Mouse (Mus musculus) megakaryocyte, adult 5-6 weeks (primary cell): Measurements from ENCODE around the gene Rad51b. TPM values are rescaled to one million over a fixed set of nuclear protein-coding genes. Genes with fewer than 3 reads are reported as not detected.

Source experiments
- ATAC-seq: 2 replicates; pipeline ENCODE4 v1.8.0; 2016; ENCODE audit warnings: mild to moderate bottlenecking, inconsistent platforms; ENCODE audit not compliant: poor library complexity, severe bottlenecking
- total RNA-seq, 2 experiments: library from RNA; stranded (forward) in 1 of 2; stranded (reverse) in 1 of 2; fragments of 153-499, 151-499 nt in 1 of 2; fragments of 221-1000, 200-1000 nt in 1 of 2; gene quantifications; 2 replicates each; pipeline versions ENCODE4 v1.2.3 to v1.2.4; 2015 to 2017

The Rad51b gene
- total RNA-seq, 2 experiments from 2014 or later, result 3.2 to 7.1 TPM

DNA sequence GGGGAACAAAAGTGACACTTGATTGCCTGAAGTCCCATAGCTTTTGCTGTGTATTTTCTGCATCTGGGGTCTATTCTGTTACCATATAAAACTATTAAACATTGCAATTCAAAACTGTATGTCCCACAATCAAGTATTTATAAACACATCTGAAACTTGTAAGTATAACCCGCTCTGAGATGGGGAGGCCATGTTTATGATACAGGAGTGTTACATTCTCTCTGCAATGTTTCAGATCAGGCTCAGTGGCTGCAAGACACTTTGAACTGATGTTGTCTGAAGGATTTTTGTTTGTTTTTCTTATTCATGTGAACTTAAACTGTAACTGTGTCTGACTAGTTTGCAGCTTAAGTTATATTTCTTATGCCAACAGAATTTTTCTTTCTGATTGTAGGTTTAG is 80.3 kb downstream of the Rad51b start:
- ATAC-seq, result no peak

DNA sequence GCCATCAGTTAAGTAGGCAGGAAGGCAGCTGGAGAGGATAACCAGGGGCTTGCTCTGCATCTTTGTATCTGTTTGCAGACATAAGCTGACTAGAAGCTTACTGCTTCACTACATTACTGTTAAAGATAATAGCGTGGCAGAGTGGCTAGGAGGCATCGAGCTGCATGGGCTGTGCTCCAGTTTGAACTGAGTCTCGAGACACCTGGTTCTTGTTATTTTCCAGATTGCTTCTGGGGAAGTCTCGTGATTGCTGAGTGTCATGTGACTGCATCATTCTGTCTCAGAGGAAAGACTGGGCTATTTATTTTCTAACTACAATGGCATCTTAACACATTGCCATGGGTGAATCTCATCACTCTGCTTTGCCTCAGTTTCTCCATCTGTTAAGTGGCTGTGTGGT is 80.8 kb downstream of the Rad51b start:
- no peak for ATAC-seq

DNA sequence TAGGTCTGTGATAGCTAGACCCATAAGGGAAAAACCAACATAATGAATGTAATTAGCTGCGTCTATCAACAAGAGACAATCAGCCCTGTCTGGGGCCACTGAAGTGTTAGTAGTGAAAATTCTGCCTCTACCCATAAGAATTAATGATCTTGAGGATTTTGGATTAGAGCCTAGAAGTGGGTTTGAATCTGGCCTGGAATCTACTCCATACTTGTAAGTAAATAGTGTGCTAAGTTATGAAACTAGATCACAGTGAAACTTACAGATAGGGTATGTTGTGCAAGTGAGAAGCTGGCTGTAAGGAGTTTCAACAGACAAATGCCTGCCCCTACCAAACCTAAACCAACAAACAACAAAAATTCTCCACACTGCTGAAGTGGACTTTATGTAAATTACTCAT is 83.1 kb downstream of the Rad51b start:
- no peak for ATAC-seq

DNA sequence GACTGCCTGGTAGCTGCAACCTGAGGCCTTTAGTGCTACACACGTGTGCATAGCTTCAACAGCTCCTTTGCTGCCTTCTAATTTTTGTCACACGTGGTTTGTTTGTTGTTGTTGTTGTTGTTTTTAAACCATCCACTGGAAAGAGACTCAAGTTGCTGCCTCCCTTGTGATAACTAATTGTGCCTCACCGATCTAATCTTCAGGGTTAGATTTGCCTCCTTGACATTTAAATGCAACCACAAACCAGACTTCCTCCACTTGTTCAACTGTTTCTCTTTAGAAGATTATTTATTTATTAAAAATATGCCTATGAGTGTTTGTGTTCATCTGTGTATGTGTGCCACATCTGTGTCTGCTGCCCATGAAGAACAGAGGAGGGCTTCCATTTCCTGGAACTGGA is 84.4 kb downstream of the Rad51b start:
- no peak for ATAC-seq

DNA sequence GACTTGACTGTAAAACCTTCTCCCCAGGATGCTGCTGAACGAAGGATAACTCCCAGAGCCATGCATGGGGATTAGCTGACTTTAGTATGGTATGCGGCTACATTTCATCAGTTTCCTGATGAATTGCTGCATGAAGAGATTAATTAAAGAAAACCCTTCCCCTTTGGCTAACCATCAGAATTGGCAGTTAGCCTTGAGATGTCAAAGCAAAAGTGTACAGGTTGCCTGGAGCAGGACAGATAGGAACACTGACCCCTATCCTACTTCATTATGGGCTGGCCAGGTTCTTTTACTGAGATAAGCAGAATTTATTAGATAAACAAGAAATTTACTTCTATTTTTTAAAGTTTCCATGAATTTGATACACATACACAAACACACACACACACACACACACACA is 85.3 kb downstream of the Rad51b start:
- no peak for ATAC-seq

DNA sequence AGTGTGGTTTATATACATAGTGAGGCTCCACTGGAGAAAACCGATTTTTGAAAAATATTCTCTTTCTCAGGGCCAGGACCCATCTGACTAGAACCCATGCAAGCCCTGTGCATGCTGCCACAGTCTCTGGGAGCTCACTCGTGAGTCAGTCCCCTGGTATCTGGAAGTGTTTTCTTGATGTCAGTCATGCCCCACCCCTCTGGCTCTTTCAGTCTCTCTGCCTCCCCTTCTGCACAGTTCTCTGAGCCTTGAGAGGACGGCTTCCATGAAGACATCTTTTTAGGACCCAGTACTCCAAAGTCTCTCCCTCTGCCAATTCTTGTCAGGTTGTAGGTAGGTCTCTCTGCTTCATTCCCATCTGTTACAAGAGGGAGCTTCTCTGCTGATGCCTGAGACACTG is 86.5 kb downstream of the Rad51b start:
- ATAC-seq, result no peak

DNA sequence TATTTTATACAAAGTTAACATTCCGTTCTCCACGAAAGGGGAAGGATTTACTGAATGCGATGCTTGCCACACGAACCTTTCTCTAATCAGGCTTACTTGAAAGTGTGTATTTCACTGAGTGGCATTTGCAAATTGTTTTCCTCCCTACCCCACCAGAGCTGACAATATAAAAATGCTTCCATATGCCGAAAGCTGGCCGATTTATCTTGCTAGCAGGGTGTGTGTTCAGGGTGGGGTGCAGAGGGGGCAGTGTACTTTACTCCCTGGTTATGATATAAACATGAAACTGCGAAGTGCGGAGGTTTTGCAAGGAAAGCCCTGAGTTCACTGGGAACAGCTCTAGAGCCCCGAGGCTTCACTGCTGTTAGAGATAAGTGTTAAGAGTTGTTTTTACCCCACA is 87.7 kb downstream of the Rad51b start:
- no peak for ATAC-seq

DNA sequence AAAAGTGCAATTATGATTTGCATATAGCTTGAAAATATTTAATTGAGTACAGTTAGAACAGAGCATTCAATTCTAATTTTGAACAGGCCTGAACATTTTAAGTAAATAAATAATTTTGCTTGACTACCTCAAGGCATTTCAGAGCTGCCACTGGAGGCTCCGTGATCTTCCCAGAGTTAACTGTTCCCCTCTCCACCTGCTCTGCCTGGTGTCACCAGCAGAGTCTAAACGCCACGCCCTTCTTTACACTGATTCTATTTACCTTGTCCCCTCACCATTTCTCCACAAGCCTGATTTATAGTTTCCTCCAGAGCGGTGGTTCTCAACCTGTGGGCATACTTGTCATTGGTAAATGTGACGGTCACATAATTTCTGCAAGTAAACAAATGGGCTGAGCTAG is 88.1 kb downstream of the Rad51b start:
- ATAC-seq, result no peak

DNA sequence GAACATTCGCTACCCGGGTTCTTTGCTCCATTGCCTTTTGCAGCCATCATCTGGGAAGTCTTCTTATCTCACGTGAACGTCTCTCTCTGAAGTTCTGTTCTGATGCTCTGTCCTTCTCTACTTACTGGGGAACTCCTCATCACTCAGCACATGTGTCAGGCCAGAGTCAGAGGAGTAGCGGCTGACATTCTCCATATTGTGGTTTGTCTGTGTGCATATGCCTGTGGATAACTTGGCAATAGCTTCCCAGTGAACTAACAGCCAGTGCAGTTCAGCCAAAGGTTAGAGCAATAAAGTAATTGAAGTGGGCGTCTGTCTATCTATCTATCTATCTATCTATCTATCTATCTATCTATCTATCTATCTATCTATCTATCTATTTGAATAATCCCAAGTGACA is 90.8 kb downstream of the Rad51b start:
- ATAC-seq, result no peak

DNA sequence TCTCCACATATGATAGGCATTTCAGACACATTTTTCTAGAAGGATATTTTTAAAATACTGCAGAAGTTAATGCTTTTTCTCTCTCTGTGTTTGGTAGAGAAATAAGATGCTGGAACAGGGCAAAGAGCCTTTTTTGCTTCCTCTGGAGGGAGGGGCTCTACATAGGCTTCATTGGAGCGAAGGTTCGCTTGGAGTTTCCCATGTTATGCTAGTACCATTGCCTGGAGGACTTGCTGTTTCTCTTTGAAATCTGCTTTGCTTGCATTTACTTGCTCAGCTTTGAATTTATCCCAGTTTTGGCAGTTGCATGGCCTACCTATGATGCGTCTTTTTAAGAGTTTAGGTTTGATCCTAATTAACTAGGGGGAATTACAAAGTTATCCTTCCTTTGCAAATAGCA is 92.2 kb downstream of the Rad51b start:
- no peak for ATAC-seq

DNA sequence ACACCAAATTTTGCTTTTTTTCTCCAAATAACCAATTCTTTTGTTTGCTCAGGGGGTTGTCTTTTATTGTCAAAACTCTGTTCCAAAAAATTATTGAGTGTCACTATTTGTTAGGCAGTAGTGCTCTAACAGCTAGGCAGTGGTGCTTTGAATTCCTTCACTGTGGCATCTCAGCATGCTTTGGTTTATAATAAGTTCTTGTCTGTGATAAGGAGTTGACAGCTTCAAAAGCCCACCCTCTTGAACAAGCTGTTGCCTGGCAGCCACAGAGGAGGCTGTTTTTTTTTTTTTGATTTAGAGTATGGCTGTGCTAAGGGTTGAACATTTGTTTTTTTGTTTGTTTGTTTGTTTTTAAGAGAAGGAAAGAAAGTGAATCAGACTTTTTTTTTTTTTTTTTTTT is 92.9 kb downstream of the Rad51b start:
- ATAC-seq, result no peak

DNA sequence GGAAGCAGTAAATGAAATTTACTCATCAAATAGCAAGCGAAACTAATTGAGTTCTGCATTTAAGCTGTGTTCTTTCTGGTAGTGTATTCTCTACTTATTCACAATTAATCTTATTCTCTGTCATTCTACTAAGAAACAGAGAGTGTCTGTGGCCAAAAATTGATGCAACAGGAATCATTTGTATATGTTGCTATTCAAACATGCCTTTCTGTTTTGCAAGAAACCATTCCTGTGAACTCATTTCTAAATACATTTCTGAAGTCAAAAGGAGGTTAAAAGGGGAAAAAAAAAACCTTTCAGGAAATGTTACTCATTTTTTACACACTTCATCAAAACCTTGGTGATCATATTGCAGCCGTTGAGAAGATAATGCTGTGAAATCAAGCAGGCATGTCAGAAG is 96.6 kb downstream of the Rad51b start:
- no peak for ATAC-seq

DNA sequence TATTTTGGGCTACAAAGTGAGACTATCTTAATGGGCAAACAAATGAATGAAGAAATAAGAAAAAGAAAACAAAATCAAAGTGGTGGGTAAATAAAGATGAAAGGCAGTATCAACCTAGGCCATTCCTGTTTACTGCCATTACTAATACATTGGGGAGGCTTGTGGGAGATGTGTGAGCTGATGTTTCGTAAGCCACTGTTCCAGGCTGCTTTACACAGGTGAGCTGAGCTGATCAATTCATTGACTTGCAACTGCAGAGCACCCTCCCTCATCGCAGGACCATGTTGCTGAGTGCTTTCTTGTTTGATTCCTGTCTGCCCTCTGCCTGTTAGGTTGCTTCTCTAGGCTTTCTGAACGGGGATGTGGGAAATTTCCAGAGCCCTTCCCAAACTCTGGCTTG is 106.9 kb downstream of the Rad51b start:
- no peak for ATAC-seq

DNA sequence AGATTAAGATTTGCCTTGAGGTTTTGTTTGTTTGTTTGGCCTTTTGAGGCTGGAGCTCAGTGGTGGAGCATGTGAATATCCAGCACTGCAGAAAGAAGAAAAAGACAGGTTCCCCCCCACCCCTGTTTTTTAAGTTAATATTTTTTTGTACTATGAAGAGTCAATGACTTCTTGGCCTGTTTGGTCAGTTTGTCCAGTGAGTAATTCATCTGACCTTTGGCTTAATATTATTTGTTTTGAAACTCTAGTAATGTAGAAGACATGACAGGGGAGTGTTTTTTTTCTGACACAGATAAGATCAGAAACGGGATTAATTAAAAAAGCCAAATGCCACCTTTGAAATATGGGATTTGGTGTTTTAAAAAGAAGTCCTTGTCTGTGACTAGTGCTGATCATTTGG is 107.4 kb downstream of the Rad51b start:
- ATAC-seq, result no peak

DNA sequence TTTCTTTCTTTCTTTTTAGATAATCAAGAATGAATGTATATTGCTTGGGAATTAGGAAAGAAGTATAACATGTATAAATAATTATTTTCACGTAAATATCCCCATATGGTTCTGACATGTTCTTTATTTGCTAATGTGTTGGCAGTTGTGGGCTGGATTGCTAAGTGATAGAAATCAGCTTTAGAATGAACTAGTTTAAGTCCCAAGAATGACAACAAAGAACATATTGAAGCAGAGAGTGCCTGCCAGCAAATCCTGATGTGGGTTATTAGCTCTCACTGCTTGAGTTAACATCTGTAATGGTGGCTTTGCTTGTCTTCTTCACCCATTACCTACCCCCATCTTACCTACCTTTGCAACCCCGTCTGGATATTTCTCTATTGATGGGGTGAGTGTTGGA is 111.6 kb downstream of the Rad51b start:
- no peak for ATAC-seq

DNA sequence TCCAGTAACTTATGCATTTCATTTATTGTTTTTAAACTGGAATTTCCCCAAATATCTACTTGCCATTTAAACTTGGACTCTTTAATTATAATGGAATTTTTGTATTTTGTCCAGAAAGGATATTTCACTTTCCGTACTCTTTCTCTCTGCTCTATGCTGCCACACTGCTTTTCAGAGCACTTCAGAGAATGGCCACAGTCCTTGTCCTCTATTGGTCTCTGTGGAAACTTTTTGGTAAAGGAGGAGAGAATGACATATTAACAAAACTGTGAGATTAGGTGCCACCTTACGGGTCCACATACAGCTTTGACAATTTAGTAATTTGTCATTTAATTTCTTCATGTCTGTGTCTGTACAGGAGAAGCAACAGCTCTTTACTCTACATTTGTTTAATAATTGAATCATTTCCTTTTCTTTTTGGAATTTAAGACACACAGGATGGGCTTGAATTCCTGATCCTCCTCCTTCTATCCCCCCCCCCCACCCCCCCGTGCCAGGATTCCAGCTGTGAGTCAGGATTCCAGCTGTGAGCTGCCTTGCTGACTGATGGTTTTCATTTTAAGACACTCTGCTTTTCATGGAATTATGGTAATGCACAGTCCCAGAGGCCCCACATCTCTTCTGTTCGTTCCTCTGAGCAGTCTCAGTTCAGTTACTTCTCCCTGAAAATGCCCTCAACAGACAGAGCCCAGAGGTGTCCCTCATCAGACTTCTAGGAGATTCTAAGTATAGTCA is 112.2 kb downstream of the Rad51b start:
- no peak for ATAC-seq

DNA sequence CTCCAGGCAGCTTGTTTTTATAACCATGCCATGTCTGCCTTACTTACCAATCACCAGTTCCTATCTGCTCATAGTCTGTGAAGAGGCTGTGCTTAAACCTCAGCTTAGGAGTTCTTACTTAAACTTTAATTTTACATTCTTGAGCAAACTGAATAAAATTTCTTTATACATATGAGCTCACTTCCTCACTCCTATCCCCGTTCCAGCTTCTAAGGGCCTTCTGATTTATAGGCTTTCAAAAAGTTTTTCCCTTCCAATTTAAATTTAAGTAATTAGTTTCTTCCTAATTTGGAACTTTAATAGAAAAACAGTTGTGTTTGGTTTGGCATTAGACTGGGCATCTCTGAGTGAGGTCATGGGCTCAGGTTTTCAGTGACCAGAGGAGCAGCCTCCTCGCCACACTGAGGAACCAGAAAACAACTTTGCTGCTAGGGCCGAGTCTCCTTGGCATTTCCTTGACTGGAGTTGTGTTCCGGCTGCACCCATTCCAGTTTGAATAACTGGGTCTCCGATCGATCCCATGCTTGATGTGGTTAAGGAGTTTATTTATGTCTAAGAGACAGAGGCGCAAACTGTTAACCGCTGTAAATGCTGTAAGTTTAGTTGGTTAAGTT is 115.9 kb downstream of the Rad51b start:
- ATAC-seq, result no peak

DNA sequence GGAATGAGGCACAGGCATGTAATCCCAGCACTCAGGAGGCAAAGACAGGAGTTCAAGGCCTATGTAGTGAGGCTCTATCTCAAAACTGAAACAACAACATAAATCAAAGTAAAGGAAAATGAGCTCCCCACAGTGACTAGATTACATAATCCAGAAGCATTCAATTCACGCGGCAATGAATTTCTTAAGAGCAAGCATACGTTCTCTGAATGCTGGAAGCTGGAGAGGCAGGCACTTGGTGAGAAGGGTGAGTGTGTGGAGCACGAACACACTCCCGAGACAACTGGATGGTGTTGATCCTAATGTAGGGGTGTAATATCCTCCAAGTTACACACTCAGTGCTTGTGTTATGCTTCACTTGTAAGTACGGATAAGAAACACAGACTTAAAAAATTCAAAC is 120.3 kb downstream of the Rad51b start:
- ATAC-seq, result no peak

DNA sequence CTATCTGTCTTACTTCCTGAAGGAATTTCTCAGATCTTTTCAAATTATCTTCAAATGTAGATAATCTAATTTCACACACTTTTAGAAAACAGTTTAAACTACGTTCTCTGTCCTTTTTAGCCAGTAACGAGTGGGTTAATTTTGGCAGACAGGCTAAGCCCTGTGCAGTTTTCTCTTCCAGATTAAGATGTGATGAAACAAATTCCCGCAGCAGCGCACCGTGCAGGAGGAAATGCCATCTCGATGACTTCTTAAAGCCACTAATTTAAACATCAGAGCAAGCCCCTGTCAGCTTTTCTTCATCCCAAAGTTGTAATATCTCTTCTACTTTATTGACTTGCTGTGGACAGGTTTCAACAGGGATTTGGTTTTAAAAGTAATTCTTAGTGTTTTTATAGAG is 123.5 kb downstream of the Rad51b start:
- ATAC-seq, result no peak

DNA sequence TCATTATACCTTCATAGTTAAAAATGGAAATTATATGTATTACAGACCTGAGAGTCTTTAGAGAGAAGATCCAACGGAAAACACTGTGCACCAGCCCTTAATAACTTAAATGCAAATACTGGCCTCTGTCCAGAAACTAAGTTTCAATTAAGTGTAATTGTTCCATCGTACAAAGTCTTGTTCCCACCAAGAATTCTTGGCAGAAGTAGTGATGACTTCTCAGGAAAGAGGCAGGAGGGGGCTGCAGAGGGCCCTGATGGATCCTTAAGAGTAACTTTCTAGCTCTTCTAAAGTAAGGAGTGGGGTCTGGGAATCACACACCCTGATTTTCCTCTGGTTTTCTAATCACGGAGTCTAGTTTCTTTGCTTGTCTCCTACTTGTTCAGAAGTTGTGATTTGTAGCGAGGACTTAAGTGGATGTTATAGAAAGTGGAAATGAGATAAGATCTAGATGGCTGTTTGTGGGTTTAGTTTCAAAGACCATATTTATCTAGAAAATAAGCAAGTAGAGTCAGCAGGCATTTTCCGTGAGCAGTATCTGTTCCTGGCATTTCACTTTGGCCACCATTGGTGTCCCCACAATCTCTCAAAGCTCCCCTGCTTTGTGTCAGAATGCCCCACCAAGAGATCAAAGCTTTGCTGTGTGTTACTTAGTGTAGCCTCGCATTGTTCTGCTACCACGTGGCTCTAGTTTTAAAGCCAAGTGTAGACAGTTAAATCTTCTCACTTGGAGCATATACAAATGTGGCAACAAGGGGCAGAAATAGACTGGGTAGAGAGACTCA is 132.6 kb downstream of the Rad51b start:
- ATAC-seq, result no peak

DNA sequence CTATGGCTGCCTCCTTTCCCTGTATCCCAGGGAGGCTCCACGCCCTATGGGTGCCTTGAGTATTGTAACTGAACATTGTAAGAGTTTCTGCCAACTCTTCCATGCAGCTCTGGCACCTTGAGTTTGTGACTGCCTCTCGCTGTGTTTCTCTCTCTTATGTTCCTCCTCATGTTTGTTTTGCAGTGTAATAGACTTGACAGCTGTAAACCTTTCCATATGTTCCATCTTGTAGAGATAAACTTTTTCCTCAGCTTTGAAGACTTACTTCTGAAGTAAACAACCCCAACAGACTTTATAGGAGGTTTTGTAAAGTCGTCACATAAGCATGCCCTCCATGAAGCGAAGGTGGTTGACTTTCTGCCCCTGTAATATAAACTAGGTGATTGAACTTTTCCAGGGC is 134.1 kb downstream of the Rad51b start:
- no peak for ATAC-seq
